Mouse (Mus musculus): ENCODE results near the gene Hist4h4.

Hist4h4 gene

DNA sequence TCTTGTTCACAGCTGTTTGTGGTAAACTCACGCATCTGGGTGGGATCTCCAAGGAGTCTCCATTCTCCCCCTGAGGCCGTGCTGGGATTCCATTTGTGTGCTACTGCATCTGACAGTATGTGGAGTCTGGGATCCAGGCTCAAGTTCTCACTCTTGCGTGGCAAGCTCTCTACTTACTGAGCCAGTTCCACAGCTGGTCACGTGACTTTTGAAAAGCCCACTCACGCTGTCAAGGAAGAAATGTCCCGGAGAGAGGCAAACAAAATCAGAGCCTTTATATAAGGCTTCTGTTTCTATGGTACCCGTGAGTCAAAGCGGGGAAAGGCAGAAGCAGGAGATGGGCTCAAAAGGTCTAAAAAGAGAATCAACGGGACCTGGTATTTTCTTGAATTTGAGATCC, 21.5 kb downstream of the Hist4h4 start:
- DNase-seq (ENCODE audit: low read depth, low spot score): no peak

DNA sequence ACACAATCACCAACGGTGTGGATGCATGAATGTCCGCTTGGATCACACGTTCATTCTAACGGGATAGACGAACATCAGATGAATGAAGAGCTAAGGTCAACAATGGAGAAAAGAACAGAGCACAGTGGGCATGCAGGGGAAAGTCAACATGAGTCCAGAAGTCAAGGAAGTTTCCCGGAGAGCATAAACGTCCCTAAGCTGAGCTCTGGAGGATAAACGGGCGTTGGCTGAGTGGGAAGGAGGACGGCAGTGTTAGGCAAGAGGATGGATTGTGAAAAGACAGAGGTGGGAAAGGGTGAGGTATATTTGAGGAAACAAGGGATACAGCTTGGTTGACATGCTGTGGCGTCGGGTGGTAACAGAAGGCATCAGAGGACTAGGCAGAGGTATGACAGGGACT, 22.1 kb downstream of the Hist4h4 start:
- no peak for DNase-seq (ENCODE audit: low read depth, low spot score)

DNA sequence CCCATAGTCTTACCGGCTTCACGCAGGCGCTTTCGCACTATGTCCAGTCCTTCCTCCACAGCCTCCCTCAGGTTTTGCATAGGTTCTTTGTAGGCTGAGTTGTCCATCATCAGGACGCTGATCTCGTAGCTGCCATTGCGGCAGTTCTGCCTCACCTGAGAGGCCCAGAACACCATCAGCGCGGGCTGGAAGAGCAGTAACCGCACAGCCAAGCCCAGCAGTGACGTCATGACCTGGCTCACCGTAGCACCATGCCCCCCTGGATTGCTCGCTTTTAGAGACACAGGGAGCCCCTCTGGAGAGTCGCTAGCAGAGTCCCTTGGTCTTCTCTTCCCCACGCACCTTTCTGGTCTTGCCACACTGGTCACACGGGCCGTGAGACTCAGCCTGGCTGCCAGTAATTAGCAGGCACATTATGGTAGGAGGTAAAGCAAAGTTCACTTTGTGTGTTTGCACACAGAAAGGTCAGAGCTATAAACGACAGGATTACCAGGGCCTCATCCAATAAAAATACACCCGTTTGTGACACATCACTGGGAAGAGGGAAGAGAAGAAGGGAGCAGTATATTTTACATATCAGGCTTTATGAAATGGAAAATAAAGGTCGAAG, 22.7 kb downstream of the Hist4h4 start, which contains the start of gene Gucy2c:
Gucy2c (minus strand) TSS at position 389 of the 610 bp plus-strand sequence.
- no peak for DNase-seq (ENCODE audit: low read depth, low spot score)

DNA sequence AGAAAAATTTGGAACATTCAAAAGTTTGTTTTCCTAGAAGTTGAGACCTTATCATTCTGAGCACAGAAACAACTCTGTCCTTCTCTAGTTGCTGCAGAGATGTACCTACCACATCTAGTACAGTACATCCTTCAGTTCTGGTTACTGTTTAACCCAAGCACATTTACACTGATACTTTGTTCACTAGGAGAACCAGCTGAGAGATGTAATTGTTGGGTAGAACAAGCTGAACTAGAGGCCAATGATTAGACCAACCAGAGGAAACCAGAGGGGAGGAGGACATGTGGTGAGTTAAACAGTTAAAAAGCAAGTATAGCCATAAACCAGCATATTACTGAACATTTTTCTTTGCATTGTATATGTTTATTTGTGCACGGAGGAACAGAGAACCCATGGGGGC, 27.8 kb downstream of the Hist4h4 start:
- no peak for DNase-seq (ENCODE audit: low read depth, low spot score)

DNA sequence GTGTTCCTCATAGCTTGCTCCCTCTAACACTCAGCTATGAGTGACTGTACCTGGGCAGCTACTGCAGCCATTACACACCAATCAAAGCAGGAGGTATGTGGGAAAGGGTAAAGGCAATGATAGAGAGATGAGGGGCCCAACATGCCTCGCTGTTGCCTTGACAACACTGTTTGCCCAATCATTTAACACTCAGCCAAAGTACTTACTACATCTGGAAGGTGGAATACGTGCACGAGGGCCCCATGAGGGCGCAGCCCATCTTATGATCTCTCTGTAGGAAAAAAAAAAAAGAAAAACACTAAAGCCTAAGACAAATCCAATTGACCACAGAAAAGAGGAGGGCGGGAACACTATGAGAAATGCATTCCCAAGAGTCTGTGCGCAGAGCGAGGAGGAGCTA, 34.4 kb downstream of the Hist4h4 start:
- no peak for DNase-seq (ENCODE audit: low read depth, low spot score)

DNA sequence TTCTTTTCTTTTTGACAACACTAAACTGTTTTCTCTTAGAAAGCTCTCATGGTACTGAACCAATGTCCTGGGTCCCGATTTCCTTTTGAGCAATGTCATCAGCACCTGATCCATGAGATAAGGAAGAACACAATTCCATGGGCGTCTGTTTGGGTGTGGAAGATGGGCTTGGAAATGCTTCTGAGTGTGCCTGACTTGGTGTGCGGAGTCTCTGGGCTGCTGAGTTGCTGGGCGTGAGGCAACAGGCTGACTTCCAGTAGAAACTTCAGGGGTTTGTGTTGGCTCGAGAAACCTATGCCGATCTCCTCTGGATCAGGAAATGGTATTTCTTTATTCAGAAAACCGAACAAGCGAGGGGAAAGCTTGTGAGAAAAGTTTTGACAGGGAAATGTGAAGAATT, 35.1 kb downstream of the Hist4h4 start:
- no peak for DNase-seq (ENCODE audit: low read depth, low spot score)

DNA sequence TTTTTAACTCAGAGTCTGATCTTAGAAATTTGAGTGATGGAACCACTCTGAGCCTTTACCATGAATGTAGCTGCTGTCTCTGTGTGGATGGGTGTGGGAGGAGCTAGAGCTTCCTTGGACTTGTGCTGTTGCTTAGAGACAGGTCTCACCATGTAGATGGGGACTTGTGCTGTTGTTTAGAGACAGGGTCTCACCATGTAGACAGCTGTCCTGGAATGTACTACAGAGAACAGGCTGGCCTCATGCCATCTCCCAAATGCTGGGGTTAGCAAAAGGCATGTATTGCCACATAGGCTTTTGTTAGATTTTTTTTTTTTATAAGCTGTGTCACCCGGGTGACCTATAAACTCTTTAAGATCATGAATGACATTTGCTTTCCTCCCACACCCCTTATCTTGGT, 40.3 kb downstream of the Hist4h4 start:
- DNase-seq (ENCODE audit: low read depth, low spot score): no peak
